Mouse (Mus musculus): Measurements from ENCODE around the gene Slc7a5. TPM values are rescaled to one million over a fixed set of nuclear protein-coding genes. Genes with fewer than 3 reads are reported as not detected.
A peak's percentile ranks its signal among the peaks of the same experiment; 100 is the strongest.

Slc7a5 gene
- polyA plus RNA-seq, 1 experiment from 2014 or later = 22.3 TPM

DNA sequence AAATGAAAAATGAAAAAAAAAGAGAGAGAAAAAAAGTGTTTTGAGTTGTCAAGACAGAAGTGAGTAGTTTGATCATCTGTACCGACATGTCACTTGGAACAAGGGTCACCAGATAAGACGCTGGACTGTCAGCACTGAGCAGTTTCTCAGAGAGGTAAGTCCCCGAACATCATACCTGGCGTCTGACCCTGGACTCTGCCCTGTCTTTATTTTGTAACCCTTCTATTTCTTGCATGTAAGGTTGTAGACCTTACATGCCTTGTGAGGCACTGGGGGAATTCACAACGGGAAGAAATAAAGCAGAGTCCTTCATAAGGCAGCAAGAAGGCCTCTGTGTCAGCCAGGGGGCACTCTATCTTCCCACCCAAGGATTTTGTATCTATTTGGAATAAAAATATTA, 17.2 kb upstream of the Slc7a5 start:
- no peaks in the 10 kb centered on the region for H3K36me3 ChIP-seq
- no peak overlapping the region for H3K27ac ChIP-seq (ENCODE audit: poor library complexity, severe bottlenecking)
- ATAC-seq (ENCODE audit: insufficient number of reproducible peaks, low FRiP score) = no peak
- H3K9ac ChIP-seq = no peak overlapping the region
- WGBS = 70% methylated on average over 5 of the region's 5 CpGs
- no peaks in the 10 kb centered on the region; the same call in 1 of the 2 replicates for H3K27me3 ChIP-seq (replicated peaks)
- no peaks in the 10 kb centered on the region; the same call in 1 of the 2 replicates for H3K9me3 ChIP-seq (replicated peaks)
- 0 out of 2 replicates have a peak, but pooled peaks cover 7% of the 10 kb centered on the region for H3K4me1 ChIP-seq (replicated peaks)
- H3K4me3 ChIP-seq = no peak overlapping the region
- H3K4me2 ChIP-seq = no peak overlapping the region

DNA sequence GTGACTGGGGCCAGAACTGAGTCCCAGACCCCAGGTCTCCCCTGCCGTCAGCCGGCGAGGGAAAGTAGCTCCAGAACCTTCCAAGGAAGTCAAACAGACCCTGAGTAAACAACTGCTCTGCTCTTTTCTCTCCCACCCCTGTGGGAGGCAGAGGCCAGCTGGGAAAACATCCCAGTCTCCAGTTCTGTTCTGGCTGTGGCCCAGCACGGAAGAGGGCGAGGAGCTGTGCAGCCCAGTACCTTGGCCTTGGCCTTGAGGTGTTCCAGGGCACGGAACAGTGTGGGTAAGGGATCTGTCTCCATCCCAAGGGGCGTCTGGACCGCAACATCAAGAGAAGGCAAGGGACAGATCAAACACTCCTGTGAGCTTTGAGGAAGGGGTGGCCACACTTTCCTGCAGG, 14.6 kb upstream of the Slc7a5 start:
- Histone ChIP-seq H3K9ac (no peak overlapping the region), H3K4me3 (no peak overlapping the region), H3K36me3 (no peaks in the 10 kb centered on the region), H3K27ac (ENCODE audit: poor library complexity, severe bottlenecking) (peak overlapping the region; percentile 65; the same call in 1 of the 2 replicates), H3K27me3 (replicated peaks) (no peaks in the 10 kb centered on the region; the same call in 1 of the 2 replicates), H3K4me1 (replicated peaks) (0 out of 2 replicates have a peak, but pooled peaks cover 7% of the 10 kb centered on the region), H3K9me3 (replicated peaks) (no peaks in the 10 kb centered on the region; the same call in 1 of the 2 replicates), H3K4me2 (no peak overlapping the region)
- WGBS = 38% methylated on average over 8 of the region's 8 CpGs
- ATAC-seq (ENCODE audit: insufficient number of reproducible peaks, low FRiP score) = peak; percentile 74

DNA sequence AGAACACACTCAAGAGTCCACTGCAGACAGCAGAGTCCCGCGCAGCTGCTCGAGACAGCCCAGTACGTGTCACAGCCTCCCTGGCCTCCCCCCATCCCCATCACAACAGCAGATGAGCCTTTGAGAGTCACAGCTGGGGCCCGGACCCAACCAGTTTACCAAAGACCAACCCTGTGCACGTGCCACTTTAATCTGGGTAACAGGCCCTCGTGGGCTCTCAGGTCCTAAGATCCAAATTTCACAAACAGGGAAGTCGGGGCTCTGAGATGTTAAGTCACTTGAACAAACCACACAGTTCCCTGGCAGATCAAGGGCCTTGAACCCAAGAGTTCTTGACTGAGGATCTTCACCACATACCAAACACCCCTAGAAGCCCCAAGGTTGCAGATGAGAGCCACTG, 14.1 kb upstream of the Slc7a5 start:
- H3K36me3 ChIP-seq = no peaks in the 10 kb centered on the region
- H3K27me3 ChIP-seq (replicated peaks) = no peaks in the 10 kb centered on the region; the same call in 1 of the 2 replicates
- ATAC-seq (ENCODE audit: insufficient number of reproducible peaks, low FRiP score) = no peak
- H3K27ac ChIP-seq (ENCODE audit: poor library complexity, severe bottlenecking) = peak overlapping the region; percentile 65; the same call in 1 of the 2 replicates
- no peak overlapping the region for H3K4me3 ChIP-seq
- H3K4me2 ChIP-seq = no peak overlapping the region
- no peaks in the 10 kb centered on the region; the same call in 1 of the 2 replicates for H3K9me3 ChIP-seq (replicated peaks)
- 0 out of 2 replicates have a peak, but pooled peaks cover 7% of the 10 kb centered on the region for H3K4me1 ChIP-seq (replicated peaks)
- no peak overlapping the region for H3K9ac ChIP-seq
- 78% methylated on average over 8 of the region's 8 CpGs for WGBS

GRCm38 (mm10) chr8:121919731-121920130, 12.2 kb upstream of the Slc7a5 start:
- H3K27ac ChIP-seq (ENCODE audit: poor library complexity, severe bottlenecking) = no peak overlapping the region
- H3K9me3 ChIP-seq (replicated peaks) = no peaks in the 10 kb centered on the region; the same call in 1 of the 2 replicates
- no peak overlapping the region for H3K4me3 ChIP-seq
- H3K4me1 ChIP-seq (replicated peaks) = 0 out of 2 replicates have a peak, but pooled peaks cover 7% of the 10 kb centered on the region
- H3K27me3 ChIP-seq (replicated peaks) = no peaks in the 10 kb centered on the region; the same call in 1 of the 2 replicates
- H3K36me3 ChIP-seq = no peaks in the 10 kb centered on the region
- no peak for ATAC-seq (ENCODE audit: insufficient number of reproducible peaks, low FRiP score)
- H3K9ac ChIP-seq = no peak overlapping the region
- H3K4me2 ChIP-seq = no peak overlapping the region
- 56% methylated on average over 3 of the region's 3 CpGs for WGBS

DNA sequence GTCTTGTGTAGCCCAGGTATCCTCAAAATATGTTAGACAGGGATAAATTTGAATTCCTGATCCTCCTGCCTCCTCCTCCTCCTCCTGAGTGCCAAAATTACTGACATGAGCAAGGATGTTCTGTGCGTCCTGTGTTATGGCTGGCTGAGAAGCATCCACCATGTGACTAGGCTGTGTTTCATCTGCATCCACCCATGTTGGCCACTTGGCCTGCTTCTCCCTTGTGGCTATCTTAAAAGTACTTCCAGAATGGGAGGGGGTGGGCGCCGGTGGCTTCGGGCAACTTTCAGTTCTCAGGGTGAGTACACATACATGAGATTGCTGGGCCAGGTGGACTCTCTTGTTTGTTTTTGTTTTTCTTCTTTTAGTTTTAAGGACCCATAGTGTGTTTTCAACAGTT, 11.7 kb upstream of the Slc7a5 start:
- no peak overlapping the region for H3K27ac ChIP-seq (ENCODE audit: poor library complexity, severe bottlenecking)
- H3K9me3 ChIP-seq (replicated peaks) = no peaks in the 10 kb centered on the region; the same call in 1 of the 2 replicates
- no peaks in the 10 kb centered on the region for H3K36me3 ChIP-seq
- no peak overlapping the region for H3K4me2 ChIP-seq
- no peak overlapping the region for H3K4me3 ChIP-seq
- no peak overlapping the region for H3K9ac ChIP-seq
- WGBS = 61% methylated on average over 4 of the region's 4 CpGs
- H3K27me3 ChIP-seq (replicated peaks) = no peaks in the 10 kb centered on the region; the same call in 1 of the 2 replicates
- no peak for ATAC-seq (ENCODE audit: insufficient number of reproducible peaks, low FRiP score)
- H3K4me1 ChIP-seq (replicated peaks) = 0 out of 2 replicates have a peak, but pooled peaks cover 7% of the 10 kb centered on the region

- H3K4me2 ChIP-seq = no peak overlapping the region
- H3K9ac ChIP-seq = no peak overlapping the region
- no peak for ATAC-seq (ENCODE audit: insufficient number of reproducible peaks, low FRiP score)
- H3K4me1 ChIP-seq (replicated peaks) = peaks cover 8% of the 10 kb centered on the region; the same call in 1 of the 2 replicates
- no peak overlapping the region for H3K4me3 ChIP-seq
- no peak overlapping the region for H3K27ac ChIP-seq (ENCODE audit: poor library complexity, severe bottlenecking)
- H3K36me3 ChIP-seq = no peaks in the 10 kb centered on the region
- H3K27me3 ChIP-seq (replicated peaks) = 0 out of 2 replicates have a peak, but pooled peaks cover 10% of the 10 kb centered on the region
- H3K9me3 ChIP-seq (replicated peaks) = no peaks in the 10 kb centered on the region
- 79% methylated on average over 8 of the region's 8 CpGs for WGBS
Measured at GRCm38 (mm10) chr8:121913378-121913777, 5.9 kb upstream of the Slc7a5 start.

- Histone ChIP-seq H3K4me2 (no peak overlapping the region), H3K27me3 (replicated peaks) (0 out of 2 replicates have a peak, but pooled peaks cover 10% of the 10 kb centered on the region), H3K27ac (ENCODE audit: poor library complexity, severe bottlenecking) (no peak overlapping the region), H3K36me3 (no peaks in the 10 kb centered on the region), H3K9me3 (replicated peaks) (no peaks in the 10 kb centered on the region), H3K4me1 (replicated peaks) (peaks cover 13% of the 10 kb centered on the region), H3K4me3 (no peak overlapping the region), H3K9ac (no peak overlapping the region)
- ATAC-seq (ENCODE audit: insufficient number of reproducible peaks, low FRiP score) = no peak
- 63% methylated on average over 3 of the region's 3 CpGs for WGBS
Measured at GRCm38 (mm10) chr8:121912831-121913230, 5.3 kb upstream of the Slc7a5 start.

DNA sequence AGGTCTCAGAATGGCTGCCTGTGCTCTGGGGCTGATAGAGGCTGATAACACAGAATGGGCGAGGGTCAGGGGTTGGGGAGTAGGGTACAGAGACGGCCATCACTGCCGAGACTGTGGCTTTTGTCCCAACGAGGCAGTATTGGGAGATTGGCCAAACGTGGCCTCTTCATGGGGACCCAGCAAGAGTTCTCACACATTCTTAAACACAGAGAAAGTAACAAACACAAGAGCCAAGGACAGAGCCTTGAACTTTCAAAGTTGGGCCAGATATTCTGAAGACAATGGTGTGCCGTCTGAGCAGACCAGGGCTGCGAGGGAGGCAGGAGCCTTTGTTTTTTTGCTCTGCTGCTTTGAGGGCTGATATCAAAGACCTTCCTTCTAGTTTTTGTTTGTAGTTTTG, 4.5 kb upstream of the Slc7a5 start:
- ATAC-seq (ENCODE audit: insufficient number of reproducible peaks, low FRiP score) = no peak
- Histone ChIP-seq H3K9ac (no peak overlapping the region), H3K4me2 (no peak overlapping the region), H3K27me3 (replicated peaks) (0 out of 2 replicates have a peak, but pooled peaks cover 10% of the 10 kb centered on the region), H3K4me3 (no peak overlapping the region), H3K4me1 (replicated peaks) (peaks cover 15% of the 10 kb centered on the region), H3K36me3 (no peaks in the 10 kb centered on the region), H3K27ac (ENCODE audit: poor library complexity, severe bottlenecking) (no peak overlapping the region), H3K9me3 (replicated peaks) (no peaks in the 10 kb centered on the region)
- 56% methylated on average over 7 of the region's 7 CpGs for WGBS

- no peak for ATAC-seq (ENCODE audit: insufficient number of reproducible peaks, low FRiP score)
- no peak overlapping the region for H3K9ac ChIP-seq
- H3K4me2 ChIP-seq = no peak overlapping the region
- H3K27ac ChIP-seq (ENCODE audit: poor library complexity, severe bottlenecking) = no peak overlapping the region
- H3K4me1 ChIP-seq (replicated peaks) = peaks cover 20% of the 10 kb centered on the region
- WGBS = 85% methylated on average over 6 of the region's 6 CpGs
- H3K9me3 ChIP-seq (replicated peaks) = no peaks in the 10 kb centered on the region
- H3K27me3 ChIP-seq (replicated peaks) = 0 out of 2 replicates have a peak, but pooled peaks cover 10% of the 10 kb centered on the region
- H3K4me3 ChIP-seq = no peak overlapping the region
- no peaks in the 10 kb centered on the region for H3K36me3 ChIP-seq
Measured at GRCm38 (mm10) chr8:121911400-121911799, 3.9 kb upstream of the Slc7a5 start.

GRCm38 (mm10) chr8:121909663-121910062, 2.2 kb upstream of the Slc7a5 start:
- no peak overlapping the region for H3K9ac ChIP-seq
- no peak for ATAC-seq (ENCODE audit: insufficient number of reproducible peaks, low FRiP score)
- H3K36me3 ChIP-seq = no peaks in the 10 kb centered on the region
- H3K27ac ChIP-seq (ENCODE audit: poor library complexity, severe bottlenecking) = no peak overlapping the region
- 0 out of 2 replicates have a peak overlapping the region, but pooled peaks have one; percentile 23 for H3K4me2 ChIP-seq
- 0 out of 2 replicates have a peak, but pooled peaks cover 10% of the 10 kb centered on the region for H3K27me3 ChIP-seq (replicated peaks)
- WGBS = 2% methylated on average over 6 of the region's 6 CpGs
- no peak overlapping the region for H3K4me3 ChIP-seq
- no peaks in the 10 kb centered on the region for H3K9me3 ChIP-seq (replicated peaks)
- peaks cover 35% of the 10 kb centered on the region for H3K4me1 ChIP-seq (replicated peaks)

DNA sequence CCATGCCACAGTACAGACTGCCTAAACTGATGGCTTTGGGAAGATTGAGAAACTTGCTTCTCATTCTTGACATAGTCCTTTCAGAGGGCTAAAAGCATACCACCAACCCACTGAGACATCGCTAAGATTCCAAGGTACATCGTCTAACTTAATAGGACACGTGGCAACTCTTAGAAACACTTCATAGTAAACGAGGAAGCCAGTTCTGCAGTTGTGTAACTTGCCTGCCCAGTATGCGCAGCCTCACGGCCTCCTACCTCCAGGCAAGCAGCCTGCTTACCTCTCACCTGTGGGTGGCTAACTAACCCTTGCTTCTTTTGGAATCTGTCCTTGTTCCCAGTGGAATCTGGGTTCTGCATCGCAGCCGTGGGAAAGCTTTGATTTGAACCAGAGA, 1.7 kb upstream of the Slc7a5 start:
- WGBS = 60% methylated on average over 8 of the region's 8 CpGs
- H3K27me3 ChIP-seq (replicated peaks) = 0 out of 2 replicates have a peak, but pooled peaks cover 10% of the 10 kb centered on the region

More for the DNA sequence above, 1.7 kb upstream of the Slc7a5 start:
- no peaks in the 10 kb centered on the region for H3K9me3 ChIP-seq (replicated peaks)
- H3K4me1 ChIP-seq (replicated peaks) = peaks cover 39% of the 10 kb centered on the region
- H3K36me3 ChIP-seq = no peaks in the 10 kb centered on the region
- ATAC-seq (ENCODE audit: insufficient number of reproducible peaks, low FRiP score) = no peak
- H3K9ac ChIP-seq = no peak overlapping the region
- no peak overlapping the region for H3K4me3 ChIP-seq
- no peak overlapping the region for H3K27ac ChIP-seq (ENCODE audit: poor library complexity, severe bottlenecking)
- H3K4me2 ChIP-seq = no peak overlapping the region; the same call in 1 of the 2 replicates

Measured in heart, embryonic 12.5 days (tissue).